Mouse (Mus musculus) MEL (cell line): ENCODE measurements around the gene Larp1b. TPM values are rescaled to one million over a fixed set of nuclear protein-coding genes. Genes with fewer than 3 reads are reported as not detected.

Experiments used
- DNase-seq: peaks from one replicate; pipeline ENCODE4 v3.0.0; 2011; ENCODE audit warnings: low read depth, low spot score
- H3K27ac ChIP-seq: 2 replicates; pipeline ENCODE4 v1.5.1; 2012; ENCODE audit warnings: low read depth, mild to moderate bottlenecking, control low read depth, low read length, moderate library complexity; ENCODE audit not compliant: control insufficient read depth
- H3K27me3 ChIP-seq, 2 experiments: fragments of 150-350 bp in 1 of 2; sonication (generic) in 1 of 2; 2 replicates each; pipeline ENCODE4 v1.6.1; 2012; ENCODE audit warnings: low read length in 2 of 2, mild to moderate bottlenecking in 2 of 2, improper control_type of control experiment in 1 of 2, moderate library complexity in 1 of 2; ENCODE audit not compliant: insufficient read depth in 2 of 2, control insufficient read depth in 1 of 2
- H3K36me3 ChIP-seq, 2 experiments: 2 replicates each; pipeline ENCODE4 v1.6.1; 2012 to 2014; ENCODE audit warnings: low read length in 2 of 2, improper control_type of control experiment in 1 of 2, inconsistent platforms in 1 of 2, mild to moderate bottlenecking in 1 of 2; ENCODE audit not compliant: insufficient read depth in 2 of 2, control insufficient read depth in 1 of 2
- H3K4me1 ChIP-seq, 2 experiments: fragments of 150-350 bp in 1 of 2; sonication (generic) in 1 of 2; 2 replicates each; pipeline ENCODE4 v1.6.1; 2012; ENCODE audit warnings: low read length in 2 of 2, improper control_type of control experiment in 1 of 2, mild to moderate bottlenecking in 1 of 2; ENCODE audit not compliant: insufficient read depth in 2 of 2, control insufficient read depth in 1 of 2
- H3K4me3 ChIP-seq, 2 experiments: fragments of 150-350 bp in 1 of 2; sonication (generic) in 1 of 2; 2 replicates each; pipeline ENCODE4 v1.5.1; 2012; ENCODE audit warnings: low read depth in 2 of 2, low read length in 2 of 2, mild to moderate bottlenecking in 2 of 2, moderate library complexity in 2 of 2, control low read depth in 1 of 2, improper control_type of control experiment in 1 of 2; ENCODE audit not compliant: control insufficient read depth in 1 of 2, insufficient read depth in 1 of 2
- H3K79me2 ChIP-seq: 2 replicates; pipeline ENCODE4 v1.6.1; 2012; ENCODE audit warnings: mild to moderate bottlenecking, low read length, moderate library complexity; ENCODE audit not compliant: control insufficient read depth, poor library complexity, insufficient read depth
- H3K9ac ChIP-seq: 2 replicates; pipeline ENCODE4 v1.6.1; 2012; ENCODE audit warnings: low read depth, mild to moderate bottlenecking, control low read depth, low read length, moderate library complexity; ENCODE audit not compliant: control insufficient read depth, poor library complexity, severe bottlenecking
- H3K9me3 ChIP-seq: fragments of 150-350 bp; sonication (generic); replicated peaks from 2 replicates; pipeline ENCODE4 v1.6.1; 2012; ENCODE audit warnings: mild to moderate bottlenecking, low read length, improper control_type of control experiment, moderate library complexity; ENCODE audit not compliant: insufficient read depth
- CHD2 ChIP-seq: IDR thresholded peaks from 2 replicates; pipeline ENCODE4 v1.6.1; 2011; ENCODE audit warnings: low read length, improper control_type of control experiment
- ELF1 ChIP-seq: IDR thresholded peaks from 2 replicates; pipeline ENCODE4 v1.6.1; 2014; ENCODE audit warnings: low read depth, mild to moderate bottlenecking, inconsistent platforms, low read length, improper control_type of control experiment, moderate library complexity
- HCFC1 ChIP-seq: IDR thresholded peaks from 2 replicates; pipeline ENCODE4 v1.6.1; 2012; ENCODE audit warnings: low read depth, mild to moderate bottlenecking, inconsistent platforms, low read length, improper control_type of control experiment, moderate library complexity
- KAT2A ChIP-seq: conservative IDR thresholded peaks from 2 replicates; pipeline ENCODE4 v1.6.1; 2012; ENCODE audit warnings: low read depth, low read length, improper control_type of control experiment, inconsistent platforms
- MAFK ChIP-seq: IDR thresholded peaks from 2 replicates; pipeline ENCODE4 v1.6.1; 2011; ENCODE audit warnings: low read depth, mild to moderate bottlenecking, low read length, improper control_type of control experiment, borderline replicate concordance
- MAZ ChIP-seq: IDR thresholded peaks from 2 replicates; pipeline ENCODE4 v1.6.1; 2012; ENCODE audit warnings: low read depth, mild to moderate bottlenecking, inconsistent platforms, low read length, improper control_type of control experiment
- MEF2A ChIP-seq: IDR thresholded peaks from 2 replicates; pipeline ENCODE4 v1.6.1; 2014; ENCODE audit warnings: low read depth, mild to moderate bottlenecking, inconsistent platforms, low read length, improper control_type of control experiment; ENCODE audit not compliant: poor library complexity, insufficient replicate concordance, severe bottlenecking; ENCODE audit errors: extremely low read depth
- MYB ChIP-seq: IDR thresholded peaks from 2 replicates; pipeline ENCODE4 v1.6.1; 2011; ENCODE audit warnings: mild to moderate bottlenecking, low read depth, low read length, improper control_type of control experiment
- MYC ChIP-seq: IDR thresholded peaks from 2 replicates; pipeline ENCODE4 v1.6.1; 2011; ENCODE audit warnings: low read depth, mild to moderate bottlenecking, low read length, improper control_type of control experiment, moderate library complexity
- POLR2AphosphoS2 ChIP-seq: IDR thresholded peaks from 2 replicates; pipeline ENCODE4 v1.6.1; 2011; ENCODE audit warnings: low read length, improper control_type of control experiment
- POLR2AphosphoS5 ChIP-seq: IDR thresholded peaks from 2 replicates; pipeline ENCODE4 v1.6.1; 2012; ENCODE audit warnings: low read depth, borderline replicate concordance, mild to moderate bottlenecking, inconsistent platforms, low read length, moderate library complexity, mixed read lengths
- RAD21 ChIP-seq: IDR thresholded peaks from 2 replicates; pipeline ENCODE4 v1.6.1; 2011; ENCODE audit warnings: mild to moderate bottlenecking, low read depth, low read length, improper control_type of control experiment
- RCOR1 ChIP-seq: IDR thresholded peaks from 2 replicates; pipeline ENCODE4 v1.6.1; 2012; ENCODE audit warnings: low read depth, mild to moderate bottlenecking, inconsistent platforms, low read length, improper control_type of control experiment
- SIN3A ChIP-seq: IDR thresholded peaks from 2 replicates; pipeline ENCODE4 v1.6.1; 2012; ENCODE audit warnings: low read length, improper control_type of control experiment, inconsistent platforms
- SMC3 ChIP-seq: IDR thresholded peaks from 2 replicates; pipeline ENCODE4 v1.6.1; 2011; ENCODE audit warnings: low read depth, low read length, improper control_type of control experiment
- TAL1 ChIP-seq: IDR thresholded peaks from 2 replicates; pipeline ENCODE4 v1.6.1; 2012; ENCODE audit warnings: mild to moderate bottlenecking, inconsistent platforms, low read length, moderate library complexity, mixed read lengths
- TCF12 ChIP-seq: IDR thresholded peaks from 2 replicates; pipeline ENCODE4 v1.6.1; 2014; ENCODE audit warnings: low read depth, mild to moderate bottlenecking, inconsistent platforms, low read length, improper control_type of control experiment, moderate library complexity
- UBTF ChIP-seq: IDR thresholded peaks from 2 replicates; pipeline ENCODE4 v1.6.1; 2012; ENCODE audit warnings: low read depth, mild to moderate bottlenecking, inconsistent platforms, low read length, improper control_type of control experiment, moderate library complexity, borderline replicate concordance; ENCODE audit not compliant: insufficient read depth
- USF1 ChIP-seq: IDR thresholded peaks from 2 replicates; pipeline ENCODE4 v1.6.1; 2014; ENCODE audit warnings: low read depth, mild to moderate bottlenecking, inconsistent platforms, low read length, improper control_type of control experiment, moderate library complexity
- USF2 ChIP-seq, 2 experiments: IDR thresholded peaks; 2 replicates each; pipeline ENCODE4 v1.6.1; 2011 to 2012; ENCODE audit warnings: improper control_type of control experiment in 2 of 2, low read length in 2 of 2, borderline replicate concordance in 1 of 2, inconsistent platforms in 1 of 2, low read depth in 1 of 2, mild to moderate bottlenecking in 1 of 2; ENCODE audit not compliant: insufficient read depth in 1 of 2
- ZC3H11A ChIP-seq: IDR thresholded peaks from 2 replicates; pipeline ENCODE4 v1.6.1; 2012; ENCODE audit warnings: low read depth, mild to moderate bottlenecking, inconsistent platforms, low read length, improper control_type of control experiment
- ZMIZ1 ChIP-seq: IDR thresholded peaks from 2 replicates; pipeline ENCODE4 v1.6.1; 2012; ENCODE audit warnings: low read depth, mild to moderate bottlenecking, inconsistent platforms, low read length, improper control_type of control experiment, moderate library complexity
- polyA plus RNA-seq, 2 experiments: library from polyadenylated mRNA; stranded (reverse) in 1 of 2; unstranded in 1 of 2; fragments of >175 nt in 1 of 2; fragments of >200 nt in 1 of 2; gene quantifications; 2 replicates each; pipeline versions ENCODE4 v1.2.1 to v1.2.4; 2012; ENCODE audit warnings: low replicate concordance in 2 of 2, low read depth in 1 of 2; ENCODE audit not compliant: insufficient read length in 2 of 2, insufficient read depth in 1 of 2, missing spikeins in 1 of 2
- total RNA-seq: library from RNA; depleted of rRNA; stranded (reverse); fragments of 300-350 nt; gene quantifications from 2 replicates; pipeline ENCODE4 v1.2.3, GENCODE M21; 2012

Gene Larp1b
- total and polyA plus RNA-seq, 3 experiments = 30.4 to 33.3 TPM; not detected in 1

DNA sequence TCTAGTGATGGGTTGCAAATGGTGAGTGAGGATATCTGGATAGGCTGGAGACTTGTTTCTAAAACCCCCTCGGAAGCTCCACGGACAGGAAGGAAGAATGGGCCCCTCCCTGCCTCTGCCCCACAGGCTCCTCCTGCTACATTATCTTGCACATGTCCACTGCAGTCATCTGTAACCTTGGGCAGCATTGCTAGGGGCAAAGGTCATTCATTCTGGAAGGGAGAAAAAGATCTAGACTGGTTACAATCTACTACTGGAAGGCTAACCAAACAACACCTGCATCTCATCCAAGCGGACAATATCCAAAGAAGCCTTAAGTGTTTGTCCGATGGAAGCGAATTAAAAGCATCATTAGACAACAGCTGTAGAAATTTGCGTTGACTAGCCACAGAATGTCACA is 61.1 kb downstream of the Larp1b start:
- Histone ChIP-seq H3K27ac (no peak overlapping the region), H3K9ac (no peak overlapping the region), H3K27me3 (no peaks in the 10 kb centered on the region), H3K4me3 (no peak overlapping the region), H3K4me1 (no peaks in the 10 kb centered on the region), H3K9me3 (no peaks in the 10 kb centered on the region), H3K36me3 (no peaks in the 10 kb centered on the region; a peak in 1 of 4 replicates), H3K79me2 (no peaks in the 10 kb centered on the region)
- DNase-seq = no peak
- TF ChIP-seq SIN3A (no peak), ELF1 (no peak), CHD2 (no peak)

DNA sequence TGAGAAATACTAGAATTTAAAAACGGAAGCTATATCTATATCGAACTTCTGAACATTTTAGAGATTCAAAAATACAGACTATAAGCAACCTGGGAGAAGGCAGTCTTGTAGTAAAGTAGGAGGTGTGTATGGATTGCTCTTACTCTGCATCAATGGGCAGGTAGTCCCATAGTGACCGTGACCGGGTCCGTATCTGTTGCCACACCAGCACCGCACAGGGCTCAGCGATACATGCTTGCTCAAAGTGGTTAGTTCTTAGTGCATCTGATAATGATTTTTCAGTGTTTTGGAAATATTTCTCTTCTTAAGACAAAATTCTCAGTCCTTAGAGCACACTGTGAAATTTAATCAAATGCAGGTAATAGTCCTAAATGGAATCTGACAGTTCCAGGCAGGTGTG is 62.8 kb downstream of the Larp1b start:
- no peaks in the 10 kb centered on the region for H3K4me1 ChIP-seq
- no peaks in the 10 kb centered on the region for H3K79me2 ChIP-seq
- H3K9ac ChIP-seq = no peak overlapping the region
- no peak for TF ChIP-seq RCOR1
- no peak for TF ChIP-seq KAT2A
- no peak for TF ChIP-seq MYB
- TF ChIP-seq MYC = no peak
- TF ChIP-seq USF2 (IDR thresholded peaks at IDR 0.05; ENCODE audit: borderline replicate concordance in 1 of 2, insufficient read depth in 1 of 2, low read depth in 1 of 2, low read length in 2 of 2) = no peak
- no peak for TF ChIP-seq HCFC1
- no peak for TF ChIP-seq USF1
- TF ChIP-seq TAL1 = no peak
- no peak for TF ChIP-seq POLR2AphosphoS5
- TF ChIP-seq MAZ = no peak
- no peak for TF ChIP-seq MEF2A
- no peak for TF ChIP-seq ZC3H11A
- TF ChIP-seq POLR2AphosphoS2 = no peak
- no peak overlapping the region for H3K27ac ChIP-seq
- no peak overlapping the region for H3K4me3 ChIP-seq
- no peaks in the 10 kb centered on the region; a peak in 1 of 4 replicates for H3K36me3 ChIP-seq
- H3K9me3 ChIP-seq = no peaks in the 10 kb centered on the region
- DNase-seq = no peak
- H3K27me3 ChIP-seq = no peaks in the 10 kb centered on the region

DNA sequence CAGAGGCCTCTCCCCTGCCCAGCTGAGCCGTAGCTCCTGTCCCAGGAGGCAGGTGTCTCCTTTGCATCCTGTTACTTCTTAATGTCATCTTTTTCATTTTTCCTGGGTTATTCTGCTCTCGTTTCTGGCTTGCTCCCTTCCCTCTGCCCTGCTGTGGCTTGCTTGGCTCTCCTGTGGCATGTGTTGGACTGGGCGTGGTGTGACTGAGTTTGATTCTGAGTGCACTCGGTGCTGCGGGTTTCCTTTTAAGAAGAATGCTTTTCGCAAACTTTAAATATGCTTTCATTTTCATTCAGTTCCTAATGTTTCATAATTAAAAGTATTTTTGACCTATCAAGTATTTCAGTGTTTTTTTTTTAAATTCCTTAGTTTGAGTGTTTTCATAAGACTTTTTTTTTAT is 65.3 kb downstream of the Larp1b start:
- no peak overlapping the region for H3K4me3 ChIP-seq
- H3K27ac ChIP-seq = no peak overlapping the region
- no peak for DNase-seq
- H3K9ac ChIP-seq = no peak overlapping the region
- H3K79me2 ChIP-seq = no peaks in the 10 kb centered on the region
- H3K9me3 ChIP-seq = no peaks in the 10 kb centered on the region
- no peaks in the 10 kb centered on the region for H3K36me3 ChIP-seq
- H3K27me3 ChIP-seq = no peaks in the 10 kb centered on the region
- no peak for TF ChIP-seq UBTF
- TF ChIP-seq MAFK = no peak
- TF ChIP-seq MYC = no peak
- TF ChIP-seq ZMIZ1 = no peak
- TF ChIP-seq SMC3 = no peak
- no peak for TF ChIP-seq TCF12
- no peak for TF ChIP-seq RAD21
- TF ChIP-seq, all 39 proteins: peak for 0
- no peaks in the 10 kb centered on the region for H3K4me1 ChIP-seq
